Mouse (Mus musculus) MEL (cell line): ENCODE results near the gene Btbd3. TPM values are rescaled to one million over a fixed set of nuclear protein-coding genes. Genes with fewer than 3 reads are reported as not detected.

Experiments used
- DNase-seq: peaks from one replicate; pipeline ENCODE4 v3.0.0; 2011; ENCODE audit warnings: low read depth, low spot score
- H3K27ac ChIP-seq: 2 replicates; pipeline ENCODE4 v1.5.1; 2012; ENCODE audit warnings: low read depth, mild to moderate bottlenecking, control low read depth, low read length, moderate library complexity; ENCODE audit not compliant: control insufficient read depth
- H3K27me3 ChIP-seq, 2 experiments: fragments of 150-350 bp in 1 of 2; sonication (generic) in 1 of 2; 2 replicates each; pipeline ENCODE4 v1.6.1; 2012; ENCODE audit warnings: low read length in 2 of 2, mild to moderate bottlenecking in 2 of 2, improper control_type of control experiment in 1 of 2, moderate library complexity in 1 of 2; ENCODE audit not compliant: insufficient read depth in 2 of 2, control insufficient read depth in 1 of 2
- H3K36me3 ChIP-seq, 2 experiments: 2 replicates each; pipeline ENCODE4 v1.6.1; 2012 to 2014; ENCODE audit warnings: low read length in 2 of 2, improper control_type of control experiment in 1 of 2, inconsistent platforms in 1 of 2, mild to moderate bottlenecking in 1 of 2; ENCODE audit not compliant: insufficient read depth in 2 of 2, control insufficient read depth in 1 of 2
- H3K4me1 ChIP-seq, 2 experiments: fragments of 150-350 bp in 1 of 2; sonication (generic) in 1 of 2; 2 replicates each; pipeline ENCODE4 v1.6.1; 2012; ENCODE audit warnings: low read length in 2 of 2, improper control_type of control experiment in 1 of 2, mild to moderate bottlenecking in 1 of 2; ENCODE audit not compliant: insufficient read depth in 2 of 2, control insufficient read depth in 1 of 2
- H3K4me3 ChIP-seq, 2 experiments: fragments of 150-350 bp in 1 of 2; sonication (generic) in 1 of 2; 2 replicates each; pipeline ENCODE4 v1.5.1; 2012; ENCODE audit warnings: low read depth in 2 of 2, low read length in 2 of 2, mild to moderate bottlenecking in 2 of 2, moderate library complexity in 2 of 2, control low read depth in 1 of 2, improper control_type of control experiment in 1 of 2; ENCODE audit not compliant: control insufficient read depth in 1 of 2, insufficient read depth in 1 of 2
- H3K79me2 ChIP-seq: 2 replicates; pipeline ENCODE4 v1.6.1; 2012; ENCODE audit warnings: mild to moderate bottlenecking, low read length, moderate library complexity; ENCODE audit not compliant: control insufficient read depth, poor library complexity, insufficient read depth
- H3K9ac ChIP-seq: 2 replicates; pipeline ENCODE4 v1.6.1; 2012; ENCODE audit warnings: low read depth, mild to moderate bottlenecking, control low read depth, low read length, moderate library complexity; ENCODE audit not compliant: control insufficient read depth, poor library complexity, severe bottlenecking
- H3K9me3 ChIP-seq: fragments of 150-350 bp; sonication (generic); replicated peaks from 2 replicates; pipeline ENCODE4 v1.6.1; 2012; ENCODE audit warnings: mild to moderate bottlenecking, low read length, improper control_type of control experiment, moderate library complexity; ENCODE audit not compliant: insufficient read depth
- CHD1 ChIP-seq: IDR thresholded peaks from 2 replicates; pipeline ENCODE4 v1.6.1; 2012; ENCODE audit warnings: low read depth, mild to moderate bottlenecking, inconsistent platforms, low read length, improper control_type of control experiment
- CHD2 ChIP-seq: IDR thresholded peaks from 2 replicates; pipeline ENCODE4 v1.6.1; 2011; ENCODE audit warnings: low read length, improper control_type of control experiment
- ELF1 ChIP-seq: IDR thresholded peaks from 2 replicates; pipeline ENCODE4 v1.6.1; 2014; ENCODE audit warnings: low read depth, mild to moderate bottlenecking, inconsistent platforms, low read length, improper control_type of control experiment, moderate library complexity
- EP300 ChIP-seq, 2 experiments: IDR thresholded peaks; 2 replicates each; pipeline ENCODE4 v1.6.1; 2011; ENCODE audit warnings: improper control_type of control experiment in 2 of 2, low read length in 2 of 2, low read depth in 1 of 2, mild to moderate bottlenecking in 1 of 2
- ETS1 ChIP-seq: IDR thresholded peaks from 2 replicates; pipeline ENCODE4 v1.6.1; 2012; ENCODE audit warnings: low read depth, mild to moderate bottlenecking, inconsistent platforms, low read length, improper control_type of control experiment, moderate library complexity
- GABPA ChIP-seq: IDR thresholded peaks from 2 replicates; pipeline ENCODE4 v1.6.1; 2012; ENCODE audit warnings: low read depth, mild to moderate bottlenecking, inconsistent platforms, low read length, improper control_type of control experiment, moderate library complexity
- GATA1 ChIP-seq: IDR thresholded peaks from 2 replicates; pipeline ENCODE4 v1.6.1; 2011; ENCODE audit warnings: low read depth, low read length, improper control_type of control experiment
- HCFC1 ChIP-seq: IDR thresholded peaks from 2 replicates; pipeline ENCODE4 v1.6.1; 2012; ENCODE audit warnings: low read depth, mild to moderate bottlenecking, inconsistent platforms, low read length, improper control_type of control experiment, moderate library complexity
- JUND ChIP-seq: IDR thresholded peaks from 2 replicates; pipeline ENCODE4 v1.6.1; 2011; ENCODE audit warnings: low read depth, mild to moderate bottlenecking, improper control_type of control experiment, low read length
- MAFK ChIP-seq: IDR thresholded peaks from 2 replicates; pipeline ENCODE4 v1.6.1; 2011; ENCODE audit warnings: low read depth, mild to moderate bottlenecking, low read length, improper control_type of control experiment, borderline replicate concordance
- NELFE ChIP-seq: IDR thresholded peaks from 2 replicates; pipeline ENCODE4 v1.6.1; 2011; ENCODE audit warnings: low read depth, low read length, improper control_type of control experiment
- POLR2A ChIP-seq, 2 experiments: IDR thresholded peaks; 2 replicates each; pipeline ENCODE4 v1.6.1; 2011 to 2012; ENCODE audit warnings: low read length in 2 of 2, mild to moderate bottlenecking in 2 of 2, control low read depth in 1 of 2, improper control_type of control experiment in 1 of 2, low read depth in 1 of 2, moderate library complexity in 1 of 2; ENCODE audit not compliant: control insufficient read depth in 1 of 2, insufficient read depth in 1 of 2, poor library complexity in 1 of 2
- POLR2AphosphoS5 ChIP-seq: IDR thresholded peaks from 2 replicates; pipeline ENCODE4 v1.6.1; 2012; ENCODE audit warnings: low read depth, borderline replicate concordance, mild to moderate bottlenecking, inconsistent platforms, low read length, moderate library complexity, mixed read lengths
- RAD21 ChIP-seq: IDR thresholded peaks from 2 replicates; pipeline ENCODE4 v1.6.1; 2011; ENCODE audit warnings: mild to moderate bottlenecking, low read depth, low read length, improper control_type of control experiment
- SIN3A ChIP-seq: IDR thresholded peaks from 2 replicates; pipeline ENCODE4 v1.6.1; 2012; ENCODE audit warnings: low read length, improper control_type of control experiment, inconsistent platforms
- SMC3 ChIP-seq: IDR thresholded peaks from 2 replicates; pipeline ENCODE4 v1.6.1; 2011; ENCODE audit warnings: low read depth, low read length, improper control_type of control experiment
- TCF12 ChIP-seq: IDR thresholded peaks from 2 replicates; pipeline ENCODE4 v1.6.1; 2014; ENCODE audit warnings: low read depth, mild to moderate bottlenecking, inconsistent platforms, low read length, improper control_type of control experiment, moderate library complexity
- UBTF ChIP-seq: IDR thresholded peaks from 2 replicates; pipeline ENCODE4 v1.6.1; 2012; ENCODE audit warnings: low read depth, mild to moderate bottlenecking, inconsistent platforms, low read length, improper control_type of control experiment, moderate library complexity, borderline replicate concordance; ENCODE audit not compliant: insufficient read depth
- USF2 ChIP-seq, 2 experiments: IDR thresholded peaks; 2 replicates each; pipeline ENCODE4 v1.6.1; 2011 to 2012; ENCODE audit warnings: improper control_type of control experiment in 2 of 2, low read length in 2 of 2, borderline replicate concordance in 1 of 2, inconsistent platforms in 1 of 2, low read depth in 1 of 2, mild to moderate bottlenecking in 1 of 2; ENCODE audit not compliant: insufficient read depth in 1 of 2
- ZMIZ1 ChIP-seq: IDR thresholded peaks from 2 replicates; pipeline ENCODE4 v1.6.1; 2012; ENCODE audit warnings: low read depth, mild to moderate bottlenecking, inconsistent platforms, low read length, improper control_type of control experiment, moderate library complexity
- polyA plus RNA-seq, 2 experiments: library from polyadenylated mRNA; stranded (reverse) in 1 of 2; unstranded in 1 of 2; fragments of >175 nt in 1 of 2; fragments of >200 nt in 1 of 2; gene quantifications; 2 replicates each; pipeline versions ENCODE4 v1.2.1 to v1.2.4; 2012; ENCODE audit warnings: low replicate concordance in 2 of 2, low read depth in 1 of 2; ENCODE audit not compliant: insufficient read length in 2 of 2, insufficient read depth in 1 of 2, missing spikeins in 1 of 2
- total RNA-seq: library from RNA; depleted of rRNA; stranded (reverse); fragments of 300-350 nt; gene quantifications from 2 replicates; pipeline ENCODE4 v1.2.3, GENCODE M21; 2012

Gene Btbd3
- total and polyA plus RNA-seq, 3 experiments = not detected

DNA sequence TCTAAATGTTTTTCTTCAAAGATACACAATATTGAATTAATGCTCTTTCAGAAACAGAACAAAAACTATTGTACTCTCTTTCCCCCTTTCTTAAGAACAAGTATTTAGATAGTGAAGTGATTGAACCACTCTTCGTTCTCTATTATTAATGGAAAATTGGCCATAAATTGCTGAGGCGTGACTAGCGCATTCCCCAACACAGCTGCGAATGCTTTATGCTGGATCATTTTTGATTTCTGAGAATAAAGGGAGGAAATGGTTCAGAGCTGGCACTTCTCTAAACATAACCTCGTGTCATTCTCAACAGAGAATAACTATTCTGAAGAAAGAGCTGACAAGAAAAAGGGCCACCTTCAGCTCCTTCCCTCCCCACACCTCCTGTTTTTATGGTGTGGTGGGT is 217.0 kb downstream of the Btbd3 start:
- Histone ChIP-seq H3K4me3 (no peak overlapping the region), H3K4me1 (no peaks in the 10 kb centered on the region), H3K27ac (no peak overlapping the region), H3K27me3 (no peaks in the 10 kb centered on the region), H3K9me3 (no peaks in the 10 kb centered on the region), H3K36me3 (no peaks in the 10 kb centered on the region), H3K9ac (no peak overlapping the region), H3K79me2 (no peaks in the 10 kb centered on the region)
- no peak for TF ChIP-seq NELFE
- no peak for TF ChIP-seq RAD21
- no peak for TF ChIP-seq USF2 (IDR thresholded peaks at IDR 0.05; ENCODE audit: borderline replicate concordance in 1 of 2, insufficient read depth in 1 of 2, low read depth in 1 of 2, low read length in 2 of 2)
- TF ChIP-seq GATA1 = no peak
- TF ChIP-seq ELF1 = no peak
- no peak for TF ChIP-seq HCFC1
- TF ChIP-seq POLR2A (IDR thresholded peaks at IDR 0.05; ENCODE audit: control insufficient read depth in 1 of 2, insufficient read depth in 1 of 2, low read depth in 1 of 2, low read length in 2 of 2, poor library complexity in 1 of 2) = no peak
- no peak for TF ChIP-seq ETS1
- TF ChIP-seq JUND = no peak
- TF ChIP-seq POLR2AphosphoS5 = no peak
- no peak for TF ChIP-seq CHD2
- TF ChIP-seq ZMIZ1 = no peak
- TF ChIP-seq, all 39 proteins: peak for 0
- no peak for DNase-seq

DNA sequence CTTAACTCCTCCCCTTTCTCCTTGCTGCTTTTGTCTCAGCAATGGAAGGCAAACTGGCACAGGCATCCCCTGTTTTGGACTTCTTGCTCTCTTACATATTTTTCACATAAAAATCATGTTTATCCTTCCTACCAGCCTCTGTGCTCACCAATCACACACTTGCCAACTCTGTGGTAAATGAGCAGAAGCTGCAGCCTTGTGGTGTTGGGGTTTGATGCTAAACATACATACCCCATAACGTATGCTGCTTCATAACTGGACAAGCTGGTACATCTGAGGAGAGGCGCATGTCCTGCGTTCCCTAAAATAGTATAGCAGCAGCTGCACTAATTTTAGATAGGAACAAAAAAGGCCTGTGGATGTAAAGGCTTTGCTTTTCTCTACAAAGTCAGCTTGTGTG is 220.1 kb downstream of the Btbd3 start:
- Histone ChIP-seq H3K36me3 (no peaks in the 10 kb centered on the region), H3K4me1 (no peaks in the 10 kb centered on the region), H3K79me2 (no peaks in the 10 kb centered on the region), H3K27ac (no peak overlapping the region), H3K4me3 (no peak overlapping the region), H3K9ac (no peak overlapping the region), H3K9me3 (no peaks in the 10 kb centered on the region), H3K27me3 (no peaks in the 10 kb centered on the region)
- DNase-seq = no peak
- no peak for TF ChIP-seq SMC3
- TF ChIP-seq POLR2A (IDR thresholded peaks at IDR 0.05; ENCODE audit: control insufficient read depth in 1 of 2, insufficient read depth in 1 of 2, low read depth in 1 of 2, low read length in 2 of 2, poor library complexity in 1 of 2) = no peak
- no peak for TF ChIP-seq ELF1
- TF ChIP-seq USF2 (IDR thresholded peaks at IDR 0.05; ENCODE audit: borderline replicate concordance in 1 of 2, insufficient read depth in 1 of 2, low read depth in 1 of 2, low read length in 2 of 2) = no peak
- no peak for TF ChIP-seq UBTF
- TF ChIP-seq GABPA = no peak
- no peak for TF ChIP-seq CHD1
- TF ChIP-seq EP300 (IDR thresholded peaks at IDR 0.05; ENCODE audit: low read depth in 1 of 2, low read length in 2 of 2) = no peak
- TF ChIP-seq TCF12 = no peak
- no peak for TF ChIP-seq SIN3A
- TF ChIP-seq MAFK = no peak
- TF ChIP-seq HCFC1 = no peak
